Mouse (Mus musculus) fat pad, adult 2 months (tissue): ENCODE results near the gene Srsf2.
"Not testable (repeated sequence)": the region's sequence is repeated elsewhere in the genome, so short reads cannot be mapped to it uniquely, and the experiment has no call there.

Experiments
- DNase-seq: peaks from one replicate; pipeline ENCODE4 v3.0.0-alpha.2; 2011; ENCODE audit warnings: low read depth, low spot score; ENCODE audit errors: extremely low read depth

Gene Srsf2

DNA sequence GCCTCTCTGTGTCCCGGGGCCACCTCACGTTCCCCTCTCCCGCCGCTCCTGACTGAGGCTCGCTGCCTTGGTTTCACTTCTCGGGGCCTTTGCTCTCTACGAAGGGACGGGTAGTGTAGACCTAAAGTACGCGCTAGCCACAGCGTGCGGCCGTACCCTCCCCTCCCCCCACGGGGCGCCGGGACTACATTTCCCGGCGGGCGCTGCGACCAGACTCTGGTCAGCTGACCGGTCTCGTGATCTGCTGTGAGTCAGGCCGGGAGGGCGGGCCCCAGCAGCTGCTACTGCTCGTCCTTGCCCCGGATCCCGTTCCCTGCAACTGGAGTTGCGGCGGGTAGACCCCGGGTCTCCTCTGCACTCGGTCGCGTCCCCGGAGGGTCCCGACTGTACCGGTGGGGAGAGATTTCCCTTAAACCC is 626 bp upstream of the Srsf2 start:
- no peak for DNase-seq

DNA sequence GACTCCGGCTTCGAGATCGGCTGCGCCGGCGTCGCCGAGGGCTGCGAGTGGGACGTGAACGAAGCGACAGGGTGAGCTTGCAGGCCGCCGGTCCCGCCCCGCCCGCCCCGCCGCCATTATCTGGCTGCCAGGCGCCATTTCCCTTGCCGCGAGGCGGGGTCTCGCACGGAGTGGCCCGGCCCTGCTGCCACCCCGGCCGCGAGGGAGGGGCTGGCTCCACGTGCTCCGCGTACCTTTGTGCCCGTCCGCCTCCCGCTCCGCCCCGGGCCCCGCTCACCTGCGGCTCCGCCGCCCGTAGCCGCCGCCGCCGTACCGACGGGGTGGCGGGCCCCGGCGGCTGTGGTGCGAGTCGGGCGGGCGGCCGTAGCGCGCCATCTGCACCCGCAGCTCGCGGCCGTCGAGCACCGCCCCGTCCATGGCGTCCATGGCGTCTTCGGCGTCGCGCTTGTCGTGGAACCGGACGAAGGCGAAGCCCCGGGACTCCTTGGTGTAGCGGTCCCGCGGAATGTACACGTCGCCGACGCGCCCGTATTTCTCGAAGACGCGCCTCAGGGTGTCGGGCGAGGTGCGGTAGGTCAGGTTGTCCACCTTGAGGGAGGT is 503 bp downstream of the Srsf2 start, which contains the start of gene Mfsd11:
Mfsd11 (plus strand) TSS at position 150 of the 600 bp plus-strand sequence.
- no peak for DNase-seq

DNA sequence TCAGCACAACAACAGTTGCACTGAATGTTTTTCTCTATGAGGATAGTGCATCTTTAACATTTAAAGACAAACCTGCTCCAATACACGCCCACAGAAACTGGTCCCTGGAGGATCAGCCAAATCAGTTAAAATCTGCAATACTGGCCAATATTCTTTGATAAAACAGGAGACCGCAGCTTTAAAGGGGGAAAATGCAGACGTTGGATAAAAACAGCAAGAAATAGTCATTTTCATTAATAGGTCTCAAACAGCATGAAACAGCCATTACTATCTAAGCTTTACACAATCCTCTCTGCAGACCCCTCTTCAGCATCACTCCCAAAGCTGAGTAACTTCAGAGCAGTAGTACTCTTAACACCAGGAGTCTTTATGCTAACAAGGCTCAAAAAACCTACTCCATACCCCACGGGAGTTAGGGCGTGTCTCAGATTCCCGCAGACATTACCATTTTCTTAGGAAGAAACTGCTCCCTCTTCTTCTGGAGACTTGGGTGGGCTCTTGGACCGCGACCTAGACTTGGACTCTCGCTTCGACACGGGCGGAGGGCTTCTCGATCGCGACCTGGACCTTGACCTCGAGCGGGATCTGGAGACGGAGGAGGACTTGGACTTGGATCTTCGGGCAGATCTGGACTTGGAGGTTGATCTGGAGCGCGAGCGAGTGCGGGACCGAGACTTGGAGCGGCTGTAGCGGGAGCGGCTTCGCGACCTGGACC is 1.2 kb downstream of the Srsf2 start:
- no peak for DNase-seq

DNA sequence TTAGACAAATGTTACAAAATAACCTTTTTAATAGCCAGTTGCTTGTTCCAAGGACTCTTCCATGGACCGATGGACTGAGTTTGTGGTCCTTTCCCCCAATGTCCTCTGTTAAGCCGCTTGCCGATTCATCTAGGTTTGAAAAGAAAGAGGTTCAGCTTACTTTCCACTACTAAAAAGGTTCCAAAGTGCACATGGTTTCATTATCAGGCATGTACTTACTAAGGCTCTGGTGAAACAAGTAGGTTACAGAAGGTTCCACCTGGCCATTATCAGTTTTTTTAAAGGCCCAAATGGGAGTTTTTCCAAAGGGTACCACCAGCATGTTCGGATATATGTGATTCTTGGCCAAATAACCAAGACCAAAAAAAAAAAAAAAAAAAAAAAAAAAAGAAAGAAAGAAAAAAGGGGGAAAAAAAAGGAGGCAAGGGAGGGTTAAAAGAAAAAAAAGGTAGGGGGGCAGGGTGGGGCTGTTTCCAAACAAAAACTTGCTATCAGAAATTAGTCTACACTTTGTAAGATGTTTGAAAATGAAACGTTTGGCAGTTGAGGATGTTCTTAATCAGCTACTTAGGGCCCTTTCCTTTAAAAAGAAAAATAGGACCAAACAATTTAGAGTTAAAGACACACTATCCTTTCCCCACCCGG is 1.9 kb downstream of the Srsf2 start:
- no peak for DNase-seq

DNA sequence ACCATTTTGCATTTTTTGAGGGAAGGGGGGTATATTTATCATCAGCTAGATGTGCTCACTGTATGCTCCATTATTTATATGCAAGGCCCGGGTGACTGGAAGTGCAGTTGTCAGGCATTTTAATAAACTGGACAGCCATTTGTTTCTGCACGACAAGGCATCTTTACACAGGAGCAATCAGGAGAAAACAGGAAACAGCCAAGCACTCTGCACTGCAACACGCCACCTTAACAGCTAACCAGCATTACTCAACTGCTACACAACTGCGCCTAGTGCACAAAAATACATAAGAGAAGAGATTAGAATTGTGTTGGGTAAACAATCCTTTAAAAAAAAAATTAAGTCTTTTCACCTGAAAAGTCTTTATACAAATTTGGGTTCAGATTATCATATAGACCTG is 2.8 kb downstream of the Srsf2 start:
- DNase-seq, result no peak

DNA sequence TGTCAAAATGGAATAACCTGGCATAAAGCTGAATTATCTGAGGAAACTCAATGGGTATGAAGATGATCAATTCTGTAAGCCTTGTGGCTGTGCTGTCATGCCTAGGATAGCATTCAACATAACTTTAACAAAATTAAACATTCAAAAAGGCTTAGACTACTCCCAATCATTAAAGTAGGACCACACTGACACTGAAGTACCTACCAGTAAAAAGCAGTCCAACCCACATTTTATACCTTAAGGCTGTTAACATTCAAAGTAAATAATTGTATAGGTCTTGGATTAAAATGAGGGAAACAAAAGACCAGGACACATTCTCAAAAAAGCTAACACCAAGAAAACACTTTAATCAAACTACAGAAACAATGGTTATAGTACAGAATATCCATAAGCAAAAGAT is 3.3 kb downstream of the Srsf2 start:
- no peak for DNase-seq

DNA sequence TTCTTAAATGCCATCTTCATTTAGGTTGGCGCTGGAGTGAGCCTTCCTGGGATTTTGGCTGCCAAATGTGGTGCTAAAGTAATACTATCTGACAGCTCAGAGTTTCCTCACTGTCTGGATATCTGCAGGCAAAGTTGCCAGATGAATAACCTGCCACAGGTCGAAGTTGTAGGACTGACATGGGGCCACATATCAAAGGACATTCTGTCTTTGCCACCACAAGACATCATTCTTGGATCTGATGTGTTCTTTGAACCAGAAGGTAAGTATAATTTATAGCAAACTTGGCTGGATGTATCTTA is 4.1 kb downstream of the Srsf2 start:
- DNase-seq, result not testable (repeated sequence)

DNA sequence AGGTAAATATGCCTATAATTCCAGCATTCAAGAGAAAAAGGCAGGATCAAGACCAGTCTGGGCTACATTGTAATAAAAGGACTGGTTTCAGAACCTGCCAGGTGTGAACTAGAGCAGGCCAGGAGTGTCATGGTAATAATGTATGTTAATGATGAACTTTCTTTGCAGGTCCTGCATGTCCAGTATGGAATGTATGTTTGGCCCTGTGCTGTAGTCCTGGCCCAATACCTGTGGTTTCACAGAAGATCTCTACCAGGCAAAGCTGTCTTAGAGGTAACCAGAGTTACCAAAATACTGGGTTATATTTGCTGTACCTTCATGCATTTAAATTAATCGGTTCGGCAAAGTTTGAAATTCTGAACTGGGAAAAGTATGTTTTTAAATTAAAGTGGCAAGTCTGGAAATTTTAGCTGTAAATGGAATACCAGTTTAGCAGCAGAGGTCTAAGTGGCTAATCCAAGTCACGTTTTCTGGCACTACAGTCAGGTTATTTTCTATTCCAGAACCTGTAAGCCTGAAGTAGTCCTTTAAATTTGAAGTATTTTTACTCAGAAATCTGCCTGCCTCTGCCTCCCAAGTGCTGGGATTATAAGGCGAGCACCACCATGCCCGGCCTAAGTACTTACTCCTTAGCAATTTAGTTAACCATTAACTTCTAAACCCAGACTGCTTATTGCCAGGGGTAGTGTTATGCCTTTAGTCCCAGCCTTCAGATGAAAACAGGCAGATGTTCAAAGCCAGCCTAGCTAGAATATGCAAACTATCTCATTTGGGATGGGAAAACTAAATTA is 4.6 kb downstream of the Srsf2 start:
- no peak for DNase-seq

DNA sequence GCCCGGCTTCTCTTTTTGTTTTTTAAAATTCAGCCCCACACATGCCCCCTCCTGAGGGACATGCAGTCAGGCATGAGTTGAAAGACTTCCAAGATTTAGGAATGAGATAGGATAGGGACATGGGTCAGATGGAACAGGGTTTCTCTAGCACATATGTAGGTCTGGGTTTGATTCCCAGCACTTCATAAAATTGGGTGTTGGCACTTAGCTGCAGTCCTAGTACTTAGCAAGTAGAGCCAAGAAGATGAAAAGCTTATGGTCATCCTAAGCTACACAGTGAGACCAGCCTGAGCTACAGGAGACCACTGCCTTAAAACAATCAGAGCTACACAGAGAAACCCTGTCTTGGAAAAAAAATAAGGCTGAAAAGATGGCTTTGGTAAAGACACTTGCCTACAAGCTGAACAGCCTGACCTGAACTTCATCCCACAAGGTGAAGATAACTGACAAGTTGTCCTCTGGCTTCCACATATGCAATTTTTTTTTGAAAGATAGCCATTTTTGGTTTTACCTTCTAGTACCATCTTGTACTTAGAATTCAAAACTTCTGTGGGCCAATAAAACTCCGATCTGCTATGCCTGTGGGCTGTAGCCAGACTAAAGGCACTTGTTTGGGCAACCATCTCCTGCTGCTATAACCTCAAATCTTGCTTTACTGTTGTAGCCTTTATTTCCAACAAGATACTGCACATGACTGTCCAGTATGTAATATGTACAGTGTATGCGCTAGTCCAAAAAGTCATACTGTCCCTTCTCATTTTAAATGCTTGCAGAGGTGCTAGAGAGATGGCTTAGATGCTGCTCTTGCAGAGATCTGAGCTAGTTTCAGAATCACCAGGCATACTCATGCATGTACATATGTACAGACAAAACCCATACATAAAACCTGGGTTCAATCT is 5.5 kb downstream of the Srsf2 start:
- no peak for DNase-seq

DNA sequence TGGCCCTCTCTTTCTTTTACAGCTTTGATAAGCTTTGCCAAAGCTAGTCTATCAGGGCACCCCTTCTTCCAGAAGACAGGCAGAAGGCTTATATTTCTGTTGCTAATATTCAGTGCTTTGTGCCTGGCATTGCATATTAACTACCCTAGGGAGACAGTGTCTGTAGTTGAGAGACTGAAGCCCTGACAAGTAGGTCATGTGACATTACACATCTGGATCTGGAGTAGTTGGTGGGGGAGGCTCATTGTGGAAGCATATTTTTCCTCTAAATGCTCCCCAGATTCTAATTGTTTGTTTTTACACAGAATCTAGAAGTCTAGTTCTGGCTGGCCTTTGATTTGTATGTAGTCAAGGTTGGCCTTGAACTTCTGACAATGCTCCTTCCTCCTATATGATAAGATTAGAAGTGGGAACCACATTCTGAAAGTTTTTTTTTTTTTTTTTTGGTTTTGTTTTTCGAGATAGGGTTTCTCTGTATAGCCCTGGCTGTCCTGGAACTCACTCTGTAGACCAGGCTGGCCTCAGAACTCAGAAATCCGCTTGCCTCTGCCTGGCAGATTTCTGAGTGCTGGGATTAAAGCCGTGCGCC is 6.2 kb downstream of the Srsf2 start:
- no peak for DNase-seq

DNA sequence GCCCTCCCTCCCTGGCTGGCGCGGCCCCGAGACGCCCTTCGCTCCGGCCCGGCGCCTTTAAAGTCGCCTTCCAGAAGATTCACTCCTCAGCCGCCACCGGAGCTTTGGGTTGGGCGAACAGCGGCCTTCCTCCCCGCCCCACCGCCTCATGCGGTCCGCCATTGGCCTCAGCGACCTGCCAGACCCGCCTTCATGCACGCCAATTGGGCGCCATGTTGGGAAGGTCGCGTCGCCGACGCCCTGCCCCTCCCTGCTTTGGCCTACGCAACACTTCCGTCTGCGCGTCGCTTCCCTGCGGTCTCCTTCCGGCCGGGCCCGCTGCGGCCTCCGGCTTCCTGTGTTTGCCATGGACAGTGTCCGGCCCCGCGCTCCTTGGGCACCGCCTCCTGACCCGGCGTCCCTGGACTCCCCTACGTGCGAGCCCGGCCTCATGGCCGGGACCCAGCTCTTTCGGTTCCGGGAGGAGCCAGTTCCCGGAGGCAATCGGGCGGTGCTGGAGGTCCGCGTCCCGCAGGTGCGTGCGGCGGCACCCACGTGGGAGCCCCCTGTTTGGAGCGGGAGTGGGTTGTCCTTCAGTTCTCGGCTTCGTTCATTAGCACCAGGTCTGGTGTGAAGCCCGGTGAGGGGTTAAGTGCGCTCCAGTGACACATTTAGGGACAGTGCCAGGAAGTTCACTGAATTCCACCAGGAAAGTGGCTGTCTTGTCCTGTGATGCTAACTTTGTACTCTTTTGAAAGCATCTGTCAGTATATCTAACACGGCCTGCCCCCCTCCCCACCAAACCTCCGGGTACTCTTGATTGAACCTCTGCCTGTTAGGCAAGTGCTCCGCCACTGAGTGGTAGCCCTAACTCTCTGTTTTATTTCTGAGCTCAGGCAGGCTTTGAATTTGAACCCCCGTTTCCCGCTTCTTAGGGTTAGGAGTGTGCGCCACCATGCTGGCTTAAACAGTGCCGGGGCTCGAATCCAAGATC is 9.3 kb downstream of the Srsf2 start, which contains the start of the genes Mettl23 and Jmjd6:
Mettl23 (plus strand) TSS at position 18 of the 973 bp plus-strand sequence.
Jmjd6 (minus strand) TSS at position 189 of the 973 bp plus-strand sequence.
- DNase-seq, result peak; percentile 74

DNA sequence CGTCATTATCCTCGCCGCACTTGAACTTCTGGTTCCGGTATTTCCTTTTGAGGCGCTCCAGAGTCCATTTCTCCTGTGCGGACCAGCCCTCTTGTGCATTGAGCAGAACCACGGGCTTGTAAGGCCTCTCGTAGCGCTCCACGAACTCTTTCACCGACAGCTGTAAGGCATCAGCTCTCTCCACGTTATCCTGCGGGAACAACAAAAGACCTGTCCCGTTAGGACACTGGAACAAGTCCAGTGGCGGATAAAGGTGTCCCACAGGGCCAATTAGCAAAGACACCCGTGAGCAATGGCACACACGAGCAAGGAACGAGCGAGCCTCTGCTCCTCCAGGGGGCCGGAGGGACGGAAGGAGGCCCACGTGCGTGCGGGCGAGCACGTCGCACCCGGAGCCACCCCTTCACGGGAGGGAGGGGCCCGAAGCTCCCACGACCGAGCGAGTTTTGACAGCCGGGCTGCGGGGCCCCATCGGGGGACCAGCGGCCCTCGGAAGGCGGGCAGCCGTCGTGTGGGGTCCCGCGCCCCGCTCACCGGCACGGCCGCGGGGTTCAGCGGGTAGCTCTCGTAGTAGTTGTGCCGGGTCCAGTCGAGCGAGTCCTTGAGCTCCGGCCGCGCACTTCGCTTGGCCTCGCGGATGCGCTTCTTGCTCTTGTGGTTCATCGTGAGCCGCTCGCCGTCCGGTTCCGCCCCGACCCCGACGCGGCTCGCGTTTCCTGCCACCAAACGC is 10.2 kb downstream of the Srsf2 start:
- no peak for DNase-seq

DNA sequence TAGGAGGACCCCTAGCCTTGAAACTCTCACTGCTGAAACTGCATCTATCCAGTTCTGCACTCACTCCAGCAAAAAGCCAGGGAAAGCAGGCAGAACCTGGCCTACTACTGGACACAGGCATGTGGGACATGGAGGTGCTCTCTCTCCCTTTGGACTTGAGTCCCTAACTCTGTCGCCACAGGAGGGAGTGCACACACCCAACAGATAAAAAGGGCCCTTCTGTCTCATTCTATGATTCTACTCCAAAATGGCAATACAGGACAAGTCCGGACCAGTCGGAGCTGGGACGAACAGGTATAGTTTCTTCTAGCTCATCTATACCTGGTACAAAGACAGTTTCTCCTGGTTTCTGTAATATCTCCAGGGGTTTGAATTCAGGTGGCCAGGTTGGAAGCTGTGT is 12.1 kb downstream of the Srsf2 start:
- DNase-seq, result no peak

DNA sequence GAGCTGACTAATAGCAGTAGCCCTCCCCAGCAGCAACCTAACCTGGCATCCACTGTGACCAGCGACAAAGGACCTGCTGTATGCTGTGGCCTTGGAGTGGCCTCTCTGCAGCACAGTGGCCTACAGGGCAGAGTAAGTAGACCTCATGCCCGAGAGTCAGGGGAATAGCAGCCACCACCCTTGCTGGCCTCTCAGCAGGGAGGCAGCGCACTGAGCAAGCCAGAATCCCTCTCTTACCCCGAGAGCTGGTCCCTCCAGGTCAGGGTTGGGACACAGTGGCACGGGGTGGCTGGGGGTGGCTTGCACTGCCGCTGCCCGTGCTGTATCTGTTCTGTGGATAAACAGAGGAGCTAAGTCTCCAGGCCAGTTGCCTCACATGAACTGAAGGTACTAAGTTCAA is 13.3 kb downstream of the Srsf2 start:
- no peak for DNase-seq

DNA sequence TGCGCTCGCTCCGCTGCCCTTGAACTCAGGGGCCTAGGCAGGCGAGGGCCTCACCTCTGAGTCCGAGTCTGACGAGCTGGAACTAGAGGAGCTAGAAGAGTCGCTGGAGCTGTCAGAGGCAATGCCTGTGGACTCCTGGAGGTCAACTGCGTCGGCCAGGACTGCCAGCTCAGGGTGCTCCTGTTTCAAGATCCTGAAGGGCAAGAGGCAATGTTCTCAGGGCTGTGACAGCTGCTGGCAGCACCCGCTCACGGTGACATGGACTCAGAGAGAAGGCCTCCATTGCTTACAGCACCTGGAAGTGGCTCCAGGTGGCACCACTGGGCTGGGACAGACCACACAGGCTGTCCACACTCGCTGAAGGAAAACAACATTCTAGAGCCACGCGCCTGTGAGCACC is 14.0 kb downstream of the Srsf2 start:
- DNase-seq, result no peak

DNA sequence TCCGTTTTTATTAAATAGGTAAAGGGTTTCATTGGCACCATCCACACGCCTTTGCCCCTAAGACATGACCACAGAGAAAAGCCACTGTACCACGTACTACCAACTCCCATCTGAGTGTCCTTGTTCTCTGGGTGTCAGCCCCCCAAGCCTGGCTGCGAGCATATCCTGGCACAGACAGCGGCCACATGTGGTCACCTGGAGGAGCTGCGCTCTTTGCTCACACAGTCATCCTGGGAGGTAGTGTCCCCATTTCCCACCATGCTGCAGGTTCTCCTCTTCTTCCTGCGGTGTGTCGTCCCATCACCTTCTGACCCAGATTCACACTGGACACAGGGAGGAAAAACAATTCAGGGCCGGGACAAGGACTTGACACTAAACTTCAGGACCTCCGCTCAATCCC is 15.5 kb downstream of the Srsf2 start:
- no peak for DNase-seq

DNA sequence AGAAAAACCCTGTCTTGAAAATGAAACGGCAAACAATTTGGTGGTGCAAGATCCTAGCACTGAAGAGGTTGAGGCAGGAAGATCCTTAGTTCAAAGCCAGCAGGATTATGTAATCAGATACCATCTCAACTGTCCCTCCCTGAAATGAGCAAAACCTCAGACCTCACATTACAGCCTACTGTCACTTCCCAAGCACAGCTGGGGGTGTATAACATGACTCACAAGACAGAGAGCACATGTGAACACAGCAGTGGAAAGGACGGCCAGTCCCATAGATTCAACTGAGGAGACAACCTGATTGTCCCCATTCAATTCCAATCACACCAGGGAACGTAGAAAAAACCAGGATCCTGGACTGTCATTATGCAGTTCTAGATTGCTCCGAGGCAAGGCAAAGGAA is 16.6 kb downstream of the Srsf2 start:
- no peak for DNase-seq

DNA sequence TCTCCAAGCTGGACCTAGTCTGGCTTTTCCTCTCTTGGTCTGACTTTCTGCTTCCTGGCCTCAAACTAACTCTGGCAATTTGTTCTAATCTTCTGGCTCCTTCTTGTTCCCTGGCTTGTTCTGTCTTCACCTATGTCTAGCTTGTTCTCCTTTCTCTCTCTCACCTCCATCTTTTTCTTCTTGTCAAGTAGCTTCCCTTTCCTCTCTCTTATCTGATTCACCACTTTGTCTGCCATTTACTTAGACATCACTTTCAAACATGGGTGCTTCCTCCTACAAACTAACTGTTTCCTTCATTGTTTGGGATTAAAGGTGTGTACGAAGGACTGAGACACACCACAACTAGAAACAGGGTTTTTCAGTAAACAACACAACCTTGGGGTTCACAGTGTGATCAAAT is 17.9 kb downstream of the Srsf2 start:
- DNase-seq, result no peak
